Mouse (Mus musculus) cortical plate, adult 2 months (tissue): ENCODE measurements around the gene Col27a1. TPM values are rescaled to one million over a fixed set of nuclear protein-coding genes. Genes with fewer than 3 reads are reported as not detected.
"Not testable (repeated sequence)": the region's sequence is repeated elsewhere in the genome, so short reads cannot be mapped to it uniquely, and the experiment has no call there.

Experiments used
- H3K27ac ChIP-seq: fragments of 200-500 bp; 2 replicates; pipeline ENCODE4 v1.5.1; 2012; ENCODE audit warnings: low read length, control low read depth, inconsistent platforms; ENCODE audit not compliant: insufficient read depth
- H3K4me1 ChIP-seq: fragments of 200-500 bp; 2 replicates; pipeline ENCODE4 v1.6.1; 2011; ENCODE audit warnings: low read length; ENCODE audit not compliant: control insufficient read depth, insufficient read depth
- H3K4me3 ChIP-seq: fragments of 200-500 bp; 2 replicates; pipeline ENCODE4 v1.5.1; 2011; ENCODE audit warnings: mild to moderate bottlenecking, low read length, control low read depth; ENCODE audit not compliant: insufficient read depth
- CTCF ChIP-seq: fragments of 200-500 bp; IDR thresholded peaks from 2 replicates; pipeline ENCODE4 v1.5.1; 2011; ENCODE audit warnings: mild to moderate bottlenecking, control low read depth, low read length; ENCODE audit not compliant: insufficient read depth; ENCODE audit errors: extremely low read depth
- POLR2A ChIP-seq: fragments of 200-500 bp; IDR thresholded peaks from 2 replicates; pipeline ENCODE4 v1.6.1; 2011; ENCODE audit warnings: mild to moderate bottlenecking, low read length, control low read depth; ENCODE audit not compliant: insufficient read depth; ENCODE audit errors: extremely low read depth
- polyA plus RNA-seq: library from polyadenylated mRNA; depleted of rRNA; stranded (reverse); fragments of >200 nt; gene quantifications from 2 replicates; pipeline ENCODE4 v1.2.3, GENCODE M21; 2012

The Col27a1 gene
- polyA plus RNA-seq, 1 experiment, result 3.5 TPM

- H3K4me1 ChIP-seq, H3K27ac ChIP-seq, H3K4me3 ChIP-seq: not testable (repeated sequence)
- peak; percentile 66 for TF ChIP-seq CTCF
Observed at GRCm38 (mm10) chr4:63319566-63319965, 105.8 kb downstream of the Col27a1 start.

- TF ChIP-seq CTCF, result no peak
- H3K4me1 ChIP-seq, result no peaks in the 10 kb centered on the region
- no peak overlapping the region for H3K27ac ChIP-seq
- no peak overlapping the region for H3K4me3 ChIP-seq
Observed at GRCm38 (mm10) chr4:63323275-63323815, 109.5 kb downstream of the Col27a1 start.

GRCm38 (mm10) chr4:63333403-63333802, 119.6 kb downstream of the Col27a1 start:
- TF ChIP-seq POLR2A, result no peak
- no peak for TF ChIP-seq CTCF

GRCm38 (mm10) chr4:63338414-63339076, 124.7 kb downstream of the Col27a1 start:
- TF ChIP-seq POLR2A (no peak), CTCF (no peak)
- Histone ChIP-seq H3K27ac (no peak overlapping the region), H3K4me1 (peaks cover 2% of the 10 kb centered on the region; the same call in 1 of the 2 replicates)

More at GRCm38 (mm10) chr4:63333403-63333802, 119.6 kb downstream of the Col27a1 start:
- no peak overlapping the region for H3K4me3 ChIP-seq
- no peak overlapping the region for H3K27ac ChIP-seq
- peaks cover 2% of the 10 kb centered on the region; the same call in 1 of the 2 replicates for H3K4me1 ChIP-seq

GRCm38 (mm10) chr4:63342491-63342890, 128.7 kb downstream of the Col27a1 start:
- TF ChIP-seq POLR2A (no peak), CTCF (no peak)
- Histone ChIP-seq H3K27ac (no peak overlapping the region), H3K4me1 (peaks cover 2% of the 10 kb centered on the region; the same call in 1 of the 2 replicates), H3K4me3 (no peak overlapping the region)

More at GRCm38 (mm10) chr4:63338414-63339076, 124.7 kb downstream of the Col27a1 start:
- no peak overlapping the region for H3K4me3 ChIP-seq

GRCm38 (mm10) chr4:63343608-63344007, 129.8 kb downstream of the Col27a1 start:
- H3K27ac ChIP-seq, result no peak overlapping the region
- H3K4me3 ChIP-seq, result no peak overlapping the region
- no peak for TF ChIP-seq POLR2A
- no peak for TF ChIP-seq CTCF
- no peaks in the 10 kb centered on the region for H3K4me1 ChIP-seq

- Histone ChIP-seq H3K4me1 (no peaks in the 10 kb centered on the region), H3K4me3 (no peak within 1 kb of the TSS)
- TF ChIP-seq CTCF (no peak), POLR2A (no peak)
Observed at GRCm38 (mm10) chr4:63344295-63344694, 130.5 kb downstream of the Col27a1 start, which contains the start of gene Orm1. Gene Orm1, plus strand, starts transcription at chr4:63344560.

GRCm38 (mm10) chr4:63345261-63345660, 131.5 kb downstream of the Col27a1 start:
- TF ChIP-seq CTCF (no peak), POLR2A (no peak)
- no peak overlapping the region for H3K4me3 ChIP-seq
- no peak overlapping the region for H3K27ac ChIP-seq
- H3K4me1 ChIP-seq, result no peaks in the 10 kb centered on the region

More at GRCm38 (mm10) chr4:63344295-63344694, 130.5 kb downstream of the Col27a1 start, which contains the start of gene Orm1:
- no peak within 1 kb of the TSS for H3K27ac ChIP-seq

- H3K4me3 ChIP-seq, result no peak overlapping the region
- TF ChIP-seq POLR2A, result no peak
- TF ChIP-seq CTCF, result no peak
- no peak overlapping the region for H3K27ac ChIP-seq
Observed at GRCm38 (mm10) chr4:63346659-63347058, 132.9 kb downstream of the Col27a1 start.

GRCm38 (mm10) chr4:63348524-63348923, 134.7 kb downstream of the Col27a1 start:
- TF ChIP-seq POLR2A (no peak), CTCF (no peak)
- no peak overlapping the region for H3K4me3 ChIP-seq
- H3K27ac ChIP-seq, result no peak overlapping the region
- no peaks in the 10 kb centered on the region for H3K4me1 ChIP-seq

More at GRCm38 (mm10) chr4:63346659-63347058, 132.9 kb downstream of the Col27a1 start:
- H3K4me1 ChIP-seq, result no peaks in the 10 kb centered on the region
